Mouse (Mus musculus): ENCODE results near the gene Mars. TPM values are rescaled to one million over a fixed set of nuclear protein-coding genes. Genes with fewer than 3 reads are reported as not detected.

Mars gene
- total RNA-seq, 2 experiments from 2014 or later = 59.1 to 61.5 TPM

GRCm38 (mm10) chr10:127272371-127272770 is 39.2 kb downstream of the Mars start:
- no peak for DNase-seq (ENCODE audit: low spot score in 2 of 2)
- intact Hi-C loops (cut with DNase I) = no loop called here

GRCm38 (mm10) chr10:127269884-127270283 is 41.7 kb downstream of the Mars start:
- intact Hi-C loops (cut with DNase I) = no loop called here
- no peak for DNase-seq (ENCODE audit: low spot score in 2 of 2)

- no peak for DNase-seq (ENCODE audit: low spot score in 2 of 2)
- intact Hi-C loops (cut with DNase I) = no loop called here
Measured at GRCm38 (mm10) chr10:127269036-127269435, 42.5 kb downstream of the Mars start.

GRCm38 (mm10) chr10:127268401-127268800 is 43.2 kb downstream of the Mars start:
- DNase-seq (ENCODE audit: low spot score in 2 of 2) = no peak

GRCm38 (mm10) chr10:127267318-127267717 is 44.3 kb downstream of the Mars start:
- no peak for DNase-seq (ENCODE audit: low spot score in 2 of 2)
- intact Hi-C loops (cut with DNase I) = loop anchor here (2.0 kb wide), 1 partner anchor 21 kb away; the partner anchor contains the start of gene Mbd6

More at GRCm38 (mm10) chr10:127268401-127268800, 43.2 kb downstream of the Mars start:
- intact Hi-C loops (cut with DNase I) = no loop called here

- intact Hi-C loops (cut with DNase I) = loop anchor here (2.0 kb wide), 1 partner anchor 22 kb away; the partner anchor contains the start of gene Mbd6
- peak; percentile 95 to 97 for DNase-seq (ENCODE audit: low spot score in 2 of 2)
Measured at GRCm38 (mm10) chr10:127266112-127267091, 45.2 kb downstream of the Mars start, which contains the start of gene Dctn2. Gene Dctn2, plus strand, starts transcription at chr10:127266368.

GRCm38 (mm10) chr10:127265727-127266111 is 45.9 kb downstream of the Mars start:
- no peak for DNase-seq (ENCODE audit: low spot score in 2 of 2)
- intact Hi-C loops (cut with DNase I) = loop anchor here (2.0 kb wide), 1 partner anchor 23 kb away; the partner anchor contains the start of gene Mbd6

GRCm38 (mm10) chr10:127264971-127265370 is 46.6 kb downstream of the Mars start:
- DNase-seq (ENCODE audit: low spot score in 2 of 2) = no peak
- intact Hi-C loops (cut with DNase I) = no loop called here

- intact Hi-C loops (cut with DNase I) = no loop called here
- DNase-seq (ENCODE audit: low spot score in 2 of 2) = no peak
Measured at GRCm38 (mm10) chr10:127264336-127264735, 47.2 kb downstream of the Mars start.

GRCm38 (mm10) chr10:127263631-127264030 is 48.0 kb downstream of the Mars start:
- intact Hi-C loops (cut with DNase I) = no loop called here
- DNase-seq (ENCODE audit: low spot score in 2 of 2) = no peak

- DNase-seq (ENCODE audit: low spot score in 2 of 2) = peak; percentile 52 to 81
- intact Hi-C loops (cut with DNase I) = no loop called here
Measured at GRCm38 (mm10) chr10:127262548-127263398, 48.8 kb downstream of the Mars start, which contains the start of gene Kif5a. Gene Kif5a, minus strand, starts transcription at chr10:127263348.

GRCm38 (mm10) chr10:127261706-127262547 is 49.7 kb downstream of the Mars start:
- DNase-seq (ENCODE audit: low spot score in 2 of 2) = no peak
- intact Hi-C loops (cut with DNase I) = no loop called here

- DNase-seq (ENCODE audit: low spot score in 2 of 2) = no peak
- intact Hi-C loops (cut with DNase I) = no loop called here
Measured at GRCm38 (mm10) chr10:127258489-127258888, 53.1 kb downstream of the Mars start.

GRCm38 (mm10) chr10:127257790-127258189 is 53.8 kb downstream of the Mars start:
- intact Hi-C loops (cut with DNase I) = no loop called here
- no peak for DNase-seq (ENCODE audit: low spot score in 2 of 2)

- DNase-seq (ENCODE audit: low spot score in 2 of 2) = peak; percentile 40 to 81
- intact Hi-C loops (cut with DNase I) = no loop called here
Measured at GRCm38 (mm10) chr10:127255625-127256345, 55.8 kb downstream of the Mars start.

- intact Hi-C loops (cut with DNase I) = no loop called here
- DNase-seq (ENCODE audit: low spot score in 2 of 2) = no peak
Measured at GRCm38 (mm10) chr10:127250810-127251209, 60.8 kb downstream of the Mars start.
